Mouse (Mus musculus) lung, postnatal 0 days (tissue): ENCODE data around the gene Atp6v0a1.

Source experiments
- CTCF ChIP-seq: IDR thresholded peaks from 2 replicates; pipeline ENCODE4 v1.5.1; 2016; ENCODE audit warnings: antibody characterized with exemption, mild to moderate bottlenecking
- EP300 ChIP-seq: IDR thresholded peaks from 2 replicates; pipeline ENCODE4 v1.6.1; 2016; ENCODE audit warnings: antibody characterized with exemption, mild to moderate bottlenecking, control low read depth

DNA sequence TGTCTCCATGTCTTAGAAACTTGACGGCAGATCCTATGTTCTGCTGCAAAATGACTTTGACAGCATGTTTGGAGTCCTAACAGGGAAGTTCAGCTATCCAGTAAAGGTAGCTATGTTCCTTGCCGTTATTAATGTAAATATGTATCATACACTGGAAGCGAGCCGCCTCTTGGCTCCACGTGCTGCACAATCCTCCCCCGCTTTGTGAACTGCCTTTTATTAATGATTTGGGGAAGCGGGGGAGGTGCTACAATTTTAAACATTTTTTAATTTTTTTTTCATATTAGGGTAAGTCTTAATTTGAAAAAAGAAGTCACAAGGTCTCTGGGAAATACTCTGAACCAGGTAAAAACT is 25.5 kb upstream of the Atp6v0a1 start:
- TF ChIP-seq CTCF (no peak), EP300 (no peak)
